Mouse (Mus musculus) embryonic fibroblast, embryonic 13.5 days (primary cell): ENCODE measurements around the gene Vmn1r221. TPM values are rescaled to one million over a fixed set of nuclear protein-coding genes. Genes with fewer than 3 reads are reported as not detected.
"Not testable (repeated sequence)": the region's sequence is repeated elsewhere in the genome, so short reads cannot be mapped to it uniquely, and the experiment has no call there.

ENCODE experiments used
- H3K27ac ChIP-seq: 2 replicates; pipeline ENCODE4 v1.5.1; 2012; ENCODE audit warnings: low read length, control low read depth, inconsistent platforms; ENCODE audit not compliant: insufficient read depth
- H3K4me1 ChIP-seq: 2 replicates; pipeline ENCODE4 v1.6.1; 2011; ENCODE audit warnings: low read length; ENCODE audit not compliant: control insufficient read depth, insufficient read depth
- H3K4me3 ChIP-seq: 2 replicates; pipeline ENCODE4 v1.5.1; 2011; ENCODE audit warnings: mild to moderate bottlenecking, control low read depth, low read length; ENCODE audit not compliant: insufficient read depth
- CTCF ChIP-seq: IDR thresholded peaks from 2 replicates; pipeline ENCODE4 v1.5.1; 2011; ENCODE audit warnings: mild to moderate bottlenecking, control low read depth, low read length, moderate library complexity, borderline replicate concordance; ENCODE audit not compliant: insufficient read depth
- POLR2A ChIP-seq: IDR thresholded peaks from 2 replicates; pipeline ENCODE4 v1.6.1; 2011; ENCODE audit warnings: low read depth, mild to moderate bottlenecking, control low read depth, low read length, moderate library complexity
- polyA plus RNA-seq: library from polyadenylated mRNA; stranded (reverse); fragments of >200 nt; gene quantifications from 2 replicates; pipeline ENCODE4 v1.2.4, GENCODE M21; 2011; ENCODE audit warnings: low read depth; ENCODE audit not compliant: missing spikeins, insufficient read length

The Vmn1r221 gene
- not detected in 2 replicates for polyA plus RNA-seq

- H3K4me1 ChIP-seq, H3K4me3 ChIP-seq, H3K27ac ChIP-seq: not testable (repeated sequence)
These were observed at the start of gene Vmn1r221 for GRCm38 (mm10) chr13:23213827-23214226. TSS of gene Vmn1r221 (plus strand) at chr13:23214127.

GRCm38 (mm10) chr13:23166471-23166870, 47.5 kb upstream of the Vmn1r221 start:
- H3K4me3 ChIP-seq, H3K4me1 ChIP-seq, H3K27ac ChIP-seq: not testable (repeated sequence)

DNA sequence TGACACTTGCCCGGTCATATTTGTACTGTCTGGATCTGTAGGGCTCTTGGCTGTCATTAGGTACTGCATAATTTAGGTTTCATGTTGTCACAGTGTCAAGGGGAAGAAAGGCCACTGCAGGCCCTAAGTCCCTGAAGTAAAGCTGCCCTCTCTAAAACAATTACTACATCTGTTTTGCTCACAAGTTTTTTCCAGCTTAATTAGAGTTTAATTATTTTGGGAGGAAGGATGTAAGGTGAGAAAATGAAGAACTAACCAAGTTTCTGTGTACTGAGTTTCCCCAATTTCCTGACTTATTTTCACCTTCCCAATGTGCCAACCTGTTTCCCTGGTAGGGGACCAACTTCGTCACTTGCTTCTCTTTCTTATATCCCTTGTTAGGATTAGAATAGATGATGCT, 26.1 kb upstream of the Vmn1r221 start, which contains the start of gene Vmn1r220:
Gene Vmn1r220 (minus strand): TSS at position 101 of the 400 bp plus-strand sequence.
- no peak for TF ChIP-seq POLR2A
- no peak for TF ChIP-seq CTCF
- Histone ChIP-seq H3K4me1 (no peaks in the 10 kb centered on the region), H3K27ac (no peak within 1 kb of the TSS), H3K4me3 (no peak within 1 kb of the TSS)

- H3K4me1 ChIP-seq, H3K27ac ChIP-seq, H3K4me3 ChIP-seq: not testable (repeated sequence)
These were observed 10.0 kb upstream of the Vmn1r221 start for GRCm38 (mm10) chr13:23203885-23204284.

DNA sequence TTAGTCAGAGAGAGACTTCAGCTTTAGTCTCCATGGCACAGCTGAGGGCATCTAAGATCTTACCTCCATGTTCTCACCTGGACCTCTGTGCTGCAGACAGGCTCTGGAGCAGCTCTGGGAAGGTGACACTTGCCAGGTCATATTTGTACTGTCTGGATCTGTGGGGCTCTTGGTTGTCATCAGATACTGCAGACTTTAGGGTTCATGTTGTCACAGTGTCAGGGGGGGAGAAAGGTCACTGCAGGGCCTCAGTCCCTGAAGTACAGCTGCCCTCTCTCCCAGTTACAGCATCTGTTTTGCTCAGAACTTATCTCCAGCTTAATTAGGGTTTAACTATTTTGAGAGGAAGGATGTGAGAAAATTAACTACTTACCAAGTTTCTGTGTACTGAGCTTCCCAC, 21.9 kb downstream of the Vmn1r221 start, which contains the start of gene Vmn1r222:
Gene Vmn1r222 (minus strand): TSS at position 101 of the 400 bp plus-strand sequence.
- H3K4me3 ChIP-seq, H3K27ac ChIP-seq, H3K4me1 ChIP-seq: not testable (repeated sequence)

DNA sequence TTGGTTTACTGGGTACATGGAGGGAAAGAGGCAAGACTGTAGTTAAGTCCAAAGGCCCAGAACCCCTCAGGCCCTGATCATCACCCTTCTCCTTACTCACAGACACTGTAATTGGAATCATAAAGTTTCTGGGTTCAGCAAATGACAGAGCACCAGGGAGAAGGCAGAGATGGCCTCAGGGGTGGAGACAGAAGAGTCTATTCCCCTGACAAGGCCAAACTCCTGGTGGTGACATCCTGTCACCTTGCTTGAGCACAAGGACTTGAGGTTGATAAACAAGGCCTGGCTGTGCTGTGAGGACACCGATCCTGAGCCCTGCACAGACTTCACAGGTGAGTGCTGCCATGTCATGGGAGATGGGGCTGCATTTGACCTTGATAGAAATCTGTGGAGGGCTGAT, 32.9 kb downstream of the Vmn1r221 start, which contains the start of gene Vmn1r223:
Gene Vmn1r223 (plus strand): TSS at position 301 of the 400 bp plus-strand sequence.
- H3K4me3 ChIP-seq, H3K27ac ChIP-seq, H3K4me1 ChIP-seq: not testable (repeated sequence)

- no peaks in the 10 kb centered on the region for H3K4me1 ChIP-seq
- no peak overlapping the region for H3K4me3 ChIP-seq
- no peak for TF ChIP-seq POLR2A
- no peak for TF ChIP-seq CTCF
- H3K27ac ChIP-seq: no peak overlapping the region
These were observed 44.7 kb downstream of the Vmn1r221 start for GRCm38 (mm10) chr13:23258546-23259048.

- H3K4me1 ChIP-seq, H3K27ac ChIP-seq, H3K4me3 ChIP-seq: not testable (repeated sequence)
These were observed 54.7 kb downstream of the Vmn1r221 start for GRCm38 (mm10) chr13:23268606-23269005.

GRCm38 (mm10) chr13:23269127-23269526, 55.2 kb downstream of the Vmn1r221 start:
- not testable (repeated sequence) for H3K27ac ChIP-seq, H3K4me3 ChIP-seq

GRCm38 (mm10) chr13:23269681-23270080, 55.8 kb downstream of the Vmn1r221 start:
- TF ChIP-seq CTCF: no peak
- no peak for TF ChIP-seq POLR2A
- no peak overlapping the region for H3K27ac ChIP-seq
- H3K4me3 ChIP-seq: peak overlapping the region; percentile 73
- H3K4me1 ChIP-seq: no peaks in the 10 kb centered on the region

More at GRCm38 (mm10) chr13:23269127-23269526, 55.2 kb downstream of the Vmn1r221 start:
- not testable (repeated sequence) for H3K4me1 ChIP-seq

DNA sequence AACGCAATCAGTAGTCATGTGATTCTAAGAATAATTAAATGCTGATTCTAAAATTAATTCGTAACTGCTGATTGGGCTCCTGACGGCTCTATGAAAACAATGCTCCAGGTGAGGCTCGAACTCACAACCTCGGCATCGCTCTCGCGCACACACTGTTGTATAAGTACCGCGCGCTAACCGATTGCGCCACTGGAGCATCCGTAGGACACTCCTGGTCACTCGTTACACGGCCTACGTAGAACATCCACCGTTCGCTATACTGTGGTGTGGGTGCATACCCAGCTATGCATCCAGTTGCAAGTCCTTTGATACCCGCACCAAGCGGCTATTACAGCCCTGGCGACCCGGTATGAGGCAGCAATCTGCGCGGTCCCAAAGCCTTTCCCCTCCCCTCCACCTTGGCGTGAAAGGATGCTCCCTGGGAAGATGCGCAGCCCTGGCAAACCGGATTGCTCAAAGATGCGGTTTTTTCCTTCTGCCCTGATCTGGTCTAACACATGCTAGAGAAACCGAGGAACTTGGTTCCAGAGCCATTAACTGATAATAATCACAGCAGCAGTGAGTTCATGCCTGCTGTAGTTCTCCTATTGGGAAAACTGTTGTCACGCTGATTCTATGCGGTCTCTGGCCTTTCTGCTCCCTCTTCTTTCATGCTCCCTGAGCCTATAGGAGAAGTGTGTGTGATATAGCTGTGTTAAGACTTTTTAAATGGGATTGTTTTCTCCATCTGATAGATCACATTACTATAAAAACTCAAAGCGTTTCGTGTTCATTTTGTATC, 56.6 kb downstream of the Vmn1r221 start:
- Histone ChIP-seq H3K4me1 (no peaks in the 10 kb centered on the region), H3K4me3 (peak overlapping the region; percentile 73), H3K27ac (no peak overlapping the region)
- TF ChIP-seq CTCF (no peak), POLR2A (no peak)

Other genes starting within 250 kb of the Vmn1r221 start
- not detected in 2 replicates for gene Vmn1r213, start 206.5 kb upstream of the Vmn1r221 start, polyA plus RNA-seq
- 0.12 TPM in 1 of 2 replicates, not detected in the other for gene Vmn1r214, start 183.7 kb upstream of the Vmn1r221 start, polyA plus RNA-seq
- gene Vmn1r215, start 146.1 kb upstream of the Vmn1r221 start, polyA plus RNA-seq: not detected in 2 replicates
- gene Vmn1r217, start 95.9 kb upstream of the Vmn1r221 start, polyA plus RNA-seq: not detected in 2 replicates
- gene Vmn1r218, start 81.0 kb upstream of the Vmn1r221 start, polyA plus RNA-seq: not detected in 2 replicates
- not detected in 2 replicates for gene Vmn1r219, start 54.8 kb upstream of the Vmn1r221 start, polyA plus RNA-seq
- not detected in 2 replicates for gene Vmn1r220, start 26.2 kb upstream of the Vmn1r221 start, polyA plus RNA-seq
- gene Vmn1r222, start 21.8 kb downstream of the Vmn1r221 start, polyA plus RNA-seq: not detected in 2 replicates
- gene Vmn1r223, start 33.0 kb downstream of the Vmn1r221 start, polyA plus RNA-seq: not detected in 2 replicates
- gene Zfp322a, start 155.1 kb downstream of the Vmn1r221 start, polyA plus RNA-seq: 24.1 and 25.7 TPM in 2 replicates
- gene Abt1, start 209.7 kb downstream of the Vmn1r221 start, polyA plus RNA-seq: 4.2 and 4.7 TPM in 2 replicates